In the genomic region with DNA sequence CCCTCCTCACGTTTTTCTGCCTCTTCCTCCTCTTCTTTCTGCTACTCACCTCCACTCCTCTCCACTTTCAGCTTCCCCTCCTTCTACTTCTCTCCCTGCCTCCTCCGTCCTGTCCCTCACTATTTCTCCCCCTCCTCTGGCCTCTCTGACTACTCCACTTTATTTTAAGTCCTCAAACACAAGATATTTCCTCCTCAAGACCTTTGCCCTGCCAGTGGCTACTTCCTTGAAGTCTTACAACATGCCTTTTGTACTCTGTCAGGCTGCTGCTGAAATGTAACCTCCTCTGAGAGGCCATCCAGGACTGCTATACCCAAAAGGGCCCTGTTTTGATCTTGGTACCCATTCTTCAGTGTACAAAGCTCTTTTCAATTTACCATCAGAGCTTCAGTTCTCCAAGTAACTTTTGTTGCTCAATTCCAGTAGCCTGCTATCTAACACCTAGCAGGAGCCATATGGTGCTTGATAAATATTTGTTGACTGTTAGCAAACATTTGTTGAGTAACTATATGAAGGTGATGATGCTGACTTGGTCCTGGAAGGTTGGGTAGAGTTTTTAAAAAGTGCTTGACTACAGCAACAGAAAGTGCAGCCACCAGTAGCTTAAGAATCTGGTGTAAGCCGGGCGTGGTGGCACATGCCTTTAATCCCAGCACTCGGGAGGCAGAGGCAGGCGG, we compare ENCODE assay signal across 27 mouse cellular contexts. TPM values are rescaled to one million over a fixed set of nuclear protein-coding genes. Genes with fewer than 3 reads are reported as not detected.
DNase-seq lines count a peak whose midpoint lies in the region; ATAC-seq and TF ChIP-seq lines count a peak whose summit lies in the region.
"Had no signal": no experiment of that assay in that cellular context is flagged by ENCODE, and none has a peak within 500 bp of the region (broad histone marks: within the 10 kb centered on the region; RNA-seq: fewer than 3 reads in every experiment).

No protein-coding gene starts in this region.

- ATAC-seq in intestine, embryonic 16.5 days = peak; percentile 85
- ATAC-seq: forebrain, embryonic 13.5 days; forebrain, embryonic 16.5 days had no signal

- peak overlapping the region; percentile 10; the same call in 1 of the 2 replicates for H3K27ac ChIP-seq in intestine, embryonic 16.5 days (ENCODE audit: low read length)
- H3K27ac ChIP-seq in thymus, adult 2 months (ENCODE audit: control insufficient read depth, insufficient read depth, low read length) = no peak overlapping the region
- H3K27ac ChIP-seq: forebrain, embryonic 10.5 days; forebrain, embryonic 13.5 days; heart, adult 2 months; heart, embryonic 10.5 days; heart, embryonic 13.5 days; hindbrain, embryonic 14.5 days had no signal

- TF ChIP-seq POLR2A in lung, adult 2 months (IDR thresholded peaks at IDR 0.05; ENCODE audit: borderline replicate concordance, extremely low read depth, low read depth, low read length) = no peak
- TF ChIP-seq POLR2A in thymus, adult 2 months (IDR thresholded peaks at IDR 0.05; ENCODE audit: control insufficient read depth, extremely low read depth, insufficient read depth, low read length, poor library complexity) = no peak

- no peaks in the 10 kb centered on the region for H3K9me3 ChIP-seq in intestine, embryonic 16.5 days (ENCODE audit: control insufficient read depth, low read length)
- H3K9me3 ChIP-seq: forebrain, embryonic 10.5 days; forebrain, embryonic 13.5 days; G1E; heart, embryonic 10.5 days; heart, embryonic 13.5 days had no signal

- no peak overlapping the region for H3K9ac ChIP-seq in intestine, embryonic 16.5 days (ENCODE audit: low read depth, low read length)
- H3K9ac ChIP-seq: forebrain, embryonic 13.5 days; heart, embryonic 13.5 days; hindbrain, embryonic 14.5 days had no signal

- H3K27me3 ChIP-seq in intestine, embryonic 16.5 days (replicated peaks; ENCODE audit: control insufficient read depth, insufficient read depth, low read length) = no peaks in the 10 kb centered on the region
- no peaks in the 10 kb centered on the region for H3K27me3 ChIP-seq in thymus, adult 2 months (ENCODE audit: control insufficient read depth, insufficient read depth, low read length)
- H3K27me3 ChIP-seq: forebrain, embryonic 13.5 days had no signal

- WGBS in lung, adult 2 months = 66% methylated on average over 6 of the region's 6 CpGs
- WGBS in intestine, embryonic 16.5 days = 69% methylated on average over 6 of the region's 6 CpGs
- 70% methylated on average over 6 of the region's 6 CpGs for WGBS in thymus, adult 2 months

- H3K4me3 ChIP-seq in lung, adult 2 months (replicated peaks; ENCODE audit: extremely low read depth, low read depth, low read length) = no peak overlapping the region
- no peak overlapping the region for H3K4me3 ChIP-seq in intestine, embryonic 16.5 days (ENCODE audit: low read length)
- H3K4me3 ChIP-seq in thymus, adult 2 months (ENCODE audit: control insufficient read depth, insufficient read depth, low read length) = no peak overlapping the region
- H3K4me3 ChIP-seq: forebrain, embryonic 10.5 days; forebrain, embryonic 13.5 days; heart, adult 2 months; heart, embryonic 10.5 days; heart, embryonic 13.5 days had no signal

- no peak for TF ChIP-seq CTCF in lung, adult 2 months (IDR thresholded peaks at IDR 0.05; ENCODE audit: insufficient read depth, low read length)
- TF ChIP-seq CTCF in thymus, adult 2 months (IDR thresholded peaks at IDR 0.05; ENCODE audit: borderline replicate concordance, control insufficient read depth, extremely low read depth, insufficient read depth, low read length, poor library complexity) = no peak

- DNase-seq in lung, adult 2 months = peak; percentile 12
- DNase-seq in lung, postnatal 4 days = no peak
- peak; percentile 37 for DNase-seq in lung, postnatal 36 days
- peak; percentile 78 for DNase-seq in yolk sac, embryonic 10.5 days (ENCODE audit: low spot score)
- no peak for DNase-seq in thymus, adult 2 months
- DNase-seq in adrenal gland, postnatal 4 days (ENCODE audit: low spot score in 2 of 2) = no peak
- DNase-seq: adrenal gland, adult 2 months; adrenal gland, postnatal 14 days; B cell, adult 2 months; cerebellum, adult 18-20 months; cerebellum, adult 9-10 months; cerebellum, postnatal 14 days; gastrocnemius, postnatal 10 days; gastrocnemius, postnatal 36 days; heart, adult 2 months; heart, postnatal 14 days; heart, postnatal 4 days had no signal

- no peak overlapping the region for H3K4me2 ChIP-seq in intestine, embryonic 16.5 days (ENCODE audit: low read depth, low read length)
- H3K4me2 ChIP-seq: forebrain, embryonic 13.5 days; heart, embryonic 13.5 days; hindbrain, embryonic 14.5 days had no signal

- no peaks in the 10 kb centered on the region for H3K4me1 ChIP-seq in lung, adult 2 months (ENCODE audit: control insufficient read depth, insufficient read depth, low read length)
- peaks cover 6% of the 10 kb centered on the region for H3K4me1 ChIP-seq in intestine, embryonic 16.5 days (ENCODE audit: control insufficient read depth, insufficient read depth, low read length)
- no peaks in the 10 kb centered on the region for H3K4me1 ChIP-seq in thymus, adult 2 months (replicated peaks; ENCODE audit: control insufficient read depth, insufficient read depth, low read length)
- H3K4me1 ChIP-seq: forebrain, embryonic 10.5 days; forebrain, embryonic 13.5 days; heart, embryonic 10.5 days had no signal

- no peaks in the 10 kb centered on the region for H3K36me3 ChIP-seq in intestine, embryonic 16.5 days (ENCODE audit: control insufficient read depth, insufficient read depth, low read length)
- H3K36me3 ChIP-seq in thymus, adult 2 months (ENCODE audit: control insufficient read depth, insufficient read depth, low read length) = no peaks in the 10 kb centered on the region
- H3K36me3 ChIP-seq: forebrain, embryonic 10.5 days; G1E; heart, embryonic 10.5 days; heart, embryonic 13.5 days had no signal

RNA-seq across cellular contexts. Expression of a gene that starts 41.6 kb away (rescaled TPM):
- 3.6 and 5.9 TPM in 2 replicates for polyA plus RNA-seq in lung, adult 2 months (2012; rRNA removed)
- 1.5 and 1.8 TPM in 2 replicates for polyA plus RNA-seq in intestine, embryonic 16.5 days (2015; fragmentation: Nextera tagmentation; extraction: Ambion mirVana)
- polyA plus RNA-seq in thymus, adult 2 months (2012; rRNA removed) = 2.1 and 2.4 TPM in 2 replicates
- total RNA-seq in adrenal gland, postnatal 4 days (2021) = 1 to 10 TPM; 3.1 to 3.4 TPM
- total RNA-seq: CH12.LX; granulocyte monocyte progenitor cell, adult 5-6 weeks had no signal
- polyA plus RNA-seq: G1E had no signal

Comparison
In these comparisons a context has a peak if more than half of its experiments do, and no peak if none do; other contexts are left out.
1. DNase-seq: peak in lung, adult 2 months (single experiment), lung, postnatal 36 days (single experiment) and yolk sac, embryonic 10.5 days (single experiment); none in lung, postnatal 4 days (0 of 2), thymus, adult 2 months (single experiment) and adrenal gland, postnatal 4 days (0 of 2).